Mouse (Mus musculus) megakaryocyte, embryonic 14.5 days (primary cell): ENCODE measurements around the gene Ntn5. TPM values are rescaled to one million over a fixed set of nuclear protein-coding genes. Genes with fewer than 3 reads are reported as not detected.
A peak's percentile ranks its signal among the peaks of the same experiment; 100 is the strongest.

Experiments
- H3K27me3 ChIP-seq: replicated peaks from 2 replicates; pipeline ENCODE3; 2012; ENCODE audit warnings: inconsistent platforms
- H3K36me3 ChIP-seq: replicated peaks from 2 replicates; pipeline ENCODE3; 2012; ENCODE audit warnings: low read length, inconsistent platforms, mixed read lengths
- H3K4me1 ChIP-seq: 2 replicates; pipeline ENCODE4 v1.6.1; 2012; ENCODE audit warnings: inconsistent platforms
- H3K4me3 ChIP-seq: replicated peaks from 2 replicates; pipeline ENCODE3; 2012; ENCODE audit warnings: moderate library complexity, mild to moderate bottlenecking, inconsistent platforms
- H3K9me3 ChIP-seq: 2 replicates; pipeline ENCODE4 v1.6.1; 2012; ENCODE audit warnings: inconsistent platforms
- FLI1 ChIP-seq: IDR thresholded peaks from 2 replicates; pipeline ENCODE4 v1.6.1; 2012; ENCODE audit warnings: low read length, inconsistent platforms, mixed read lengths
- GATA1 ChIP-seq: IDR thresholded peaks from 3 replicates; pipeline ENCODE4 v1.6.1; 2012; ENCODE audit warnings: mixed read lengths, low read length, inconsistent platforms, borderline replicate concordance
- polyA plus RNA-seq: library from polyadenylated mRNA; stranded (reverse); fragments of >175 nt; gene quantifications from 2 replicates; pipeline ENCODE4 v1.2.3, GENCODE M21; 2012; ENCODE audit warnings: low replicate concordance; ENCODE audit not compliant: insufficient read depth

The Ntn5 gene
- polyA plus RNA-seq, 1 experiment: not detected

GRCm38 (mm10) chr7:45712022-45712757 is 28.4 kb downstream of the Ntn5 start:
- no peaks in the 10 kb centered on the region for H3K27me3 ChIP-seq
- H3K36me3 ChIP-seq: peaks cover 68% of the 10 kb centered on the region
- H3K4me3 ChIP-seq: peak overlapping the region; percentile 99
- TF ChIP-seq FLI1: no peak
- TF ChIP-seq GATA1: no peak
- peaks cover 90% of the 10 kb centered on the region for H3K4me1 ChIP-seq
- H3K9me3 ChIP-seq: no peaks in the 10 kb centered on the region

DNA sequence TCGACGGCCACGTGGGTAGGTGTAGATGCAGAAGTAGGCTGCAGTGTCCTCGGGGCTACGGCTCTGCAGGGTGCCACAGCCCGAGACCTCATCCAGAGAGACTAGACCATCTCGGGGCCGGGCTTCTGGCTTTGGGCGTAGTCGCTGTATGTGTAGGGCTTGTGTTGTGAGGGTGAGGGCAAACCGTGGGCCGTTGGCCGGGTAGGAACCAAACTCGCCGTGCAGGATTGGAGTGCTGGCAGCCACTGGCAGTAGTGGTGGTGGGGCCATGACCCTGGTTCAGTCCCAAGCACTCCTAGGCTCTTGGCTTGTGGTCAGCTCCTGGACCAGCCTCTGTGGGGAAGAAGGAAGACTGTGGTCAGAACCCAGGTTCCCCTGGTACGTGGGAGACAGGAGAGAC is 29.6 kb downstream of the Ntn5 start:
- H3K4me3 ChIP-seq: peak overlapping the region; percentile 99
- peaks cover 65% of the 10 kb centered on the region for H3K36me3 ChIP-seq
- no peaks in the 10 kb centered on the region for H3K27me3 ChIP-seq
- peaks cover 77% of the 10 kb centered on the region for H3K4me1 ChIP-seq
- TF ChIP-seq FLI1 (no peak), GATA1 (no peak)
- no peaks in the 10 kb centered on the region for H3K9me3 ChIP-seq

DNA sequence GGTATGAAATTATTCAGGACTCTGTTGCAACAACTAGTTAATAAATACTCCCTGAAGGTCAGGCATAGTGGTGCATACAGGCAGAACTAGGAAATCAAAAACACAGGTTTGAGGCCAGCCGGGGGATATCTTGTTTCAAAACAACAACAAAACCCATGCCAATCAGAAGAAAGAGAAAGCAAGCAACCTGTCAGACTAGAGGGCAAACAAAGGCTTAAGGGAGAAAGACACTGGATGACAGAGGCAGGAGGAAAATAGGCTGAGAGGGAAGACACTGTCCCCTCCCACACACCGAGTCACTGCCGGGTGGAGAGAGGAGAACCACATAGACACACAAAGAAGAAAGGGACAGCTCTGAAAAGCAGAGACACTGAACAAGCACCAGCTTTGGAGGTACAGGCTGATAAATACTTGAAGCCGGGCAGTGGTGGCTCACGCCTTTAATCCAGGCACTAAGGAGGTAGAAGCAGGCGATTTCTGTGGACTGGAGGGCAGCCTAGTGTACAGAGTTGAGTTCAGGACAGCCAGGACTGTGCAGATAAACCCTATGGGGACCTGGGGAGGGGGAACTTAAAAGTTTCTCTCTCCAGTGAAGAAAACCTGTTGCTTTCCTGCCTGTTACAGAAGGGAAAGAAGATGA is 30.2 kb downstream of the Ntn5 start:
- peaks cover 63% of the 10 kb centered on the region for H3K36me3 ChIP-seq
- no peaks in the 10 kb centered on the region for H3K9me3 ChIP-seq
- no peaks in the 10 kb centered on the region for H3K27me3 ChIP-seq
- H3K4me1 ChIP-seq: peaks cover 74% of the 10 kb centered on the region
- peak overlapping the region; percentile 99 for H3K4me3 ChIP-seq
- TF ChIP-seq GATA1 (no peak), FLI1 (no peak)

DNA sequence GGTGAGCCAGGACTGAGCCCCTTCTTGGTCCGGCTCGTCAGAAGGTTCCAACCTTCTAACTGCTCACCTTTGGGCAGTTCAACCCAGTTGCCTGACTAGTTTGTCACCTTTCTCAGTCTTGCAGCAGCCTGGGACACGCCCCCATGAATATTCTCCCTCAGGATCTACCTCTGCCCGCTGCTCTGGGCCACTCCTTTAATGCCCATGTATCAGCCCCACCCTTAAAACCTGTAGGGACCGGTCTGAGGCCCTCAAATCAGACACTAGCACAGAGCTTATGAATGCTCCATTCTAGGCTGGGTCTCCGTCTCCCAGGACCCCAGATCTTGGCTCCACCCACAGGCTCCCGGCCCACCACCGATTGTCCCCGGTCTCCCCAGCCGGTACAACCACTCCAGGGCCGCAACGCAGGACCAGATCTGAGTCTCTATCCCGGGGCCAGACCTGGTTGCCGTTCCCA is 30.8 kb downstream of the Ntn5 start:
- Histone ChIP-seq H3K4me1 (peaks cover 74% of the 10 kb centered on the region), H3K36me3 (peaks cover 63% of the 10 kb centered on the region), H3K4me3 (peak overlapping the region; percentile 99), H3K9me3 (no peaks in the 10 kb centered on the region), H3K27me3 (no peaks in the 10 kb centered on the region)
- no peak for TF ChIP-seq GATA1
- no peak for TF ChIP-seq FLI1

DNA sequence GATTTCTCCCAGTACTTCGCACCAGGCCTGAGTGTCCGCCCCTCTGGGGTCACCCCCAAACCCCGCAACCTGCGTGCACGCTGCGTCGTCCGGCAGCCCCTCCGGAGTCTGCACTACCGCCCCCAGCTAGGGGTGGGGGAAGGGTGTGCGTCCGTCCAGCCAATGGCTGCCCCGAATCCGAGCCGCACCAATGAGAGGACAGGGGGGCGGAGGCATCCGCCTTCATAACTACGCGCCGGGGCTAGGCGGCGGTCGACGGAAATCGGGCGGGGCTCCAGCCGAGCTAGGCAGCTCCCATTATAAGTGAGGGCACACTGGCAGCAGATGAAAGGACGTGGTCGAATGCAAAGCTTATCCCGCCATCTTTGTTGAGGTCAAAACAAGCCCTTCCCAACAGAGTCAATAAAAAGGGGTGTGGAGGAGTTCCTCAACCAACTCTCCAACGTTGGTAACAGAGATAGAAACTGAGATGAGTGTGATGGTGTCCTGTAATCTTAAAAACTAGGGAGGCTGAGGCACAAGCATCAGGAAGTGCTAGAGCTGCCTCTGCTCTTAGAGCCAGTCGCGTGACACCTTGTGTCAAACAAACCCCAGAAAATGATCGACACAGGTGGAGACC is 31.4 kb downstream of the Ntn5 start, which contains the start of gene Rpl18:
Gene Rpl18, plus strand, starts transcription at position 368 of the 619 bp plus-strand sequence.
- Histone ChIP-seq H3K4me1 (peaks cover 74% of the 10 kb centered on the region), H3K36me3 (peaks cover 63% of the 10 kb centered on the region), H3K9me3 (no peaks in the 10 kb centered on the region), H3K27me3 (no peaks in the 10 kb centered on the region), H3K4me3 (peak within 1 kb of the TSS; percentile 99)
- TF ChIP-seq GATA1: no peak; the same call in 2 of the 3 replicates
- TF ChIP-seq FLI1: no peak

DNA sequence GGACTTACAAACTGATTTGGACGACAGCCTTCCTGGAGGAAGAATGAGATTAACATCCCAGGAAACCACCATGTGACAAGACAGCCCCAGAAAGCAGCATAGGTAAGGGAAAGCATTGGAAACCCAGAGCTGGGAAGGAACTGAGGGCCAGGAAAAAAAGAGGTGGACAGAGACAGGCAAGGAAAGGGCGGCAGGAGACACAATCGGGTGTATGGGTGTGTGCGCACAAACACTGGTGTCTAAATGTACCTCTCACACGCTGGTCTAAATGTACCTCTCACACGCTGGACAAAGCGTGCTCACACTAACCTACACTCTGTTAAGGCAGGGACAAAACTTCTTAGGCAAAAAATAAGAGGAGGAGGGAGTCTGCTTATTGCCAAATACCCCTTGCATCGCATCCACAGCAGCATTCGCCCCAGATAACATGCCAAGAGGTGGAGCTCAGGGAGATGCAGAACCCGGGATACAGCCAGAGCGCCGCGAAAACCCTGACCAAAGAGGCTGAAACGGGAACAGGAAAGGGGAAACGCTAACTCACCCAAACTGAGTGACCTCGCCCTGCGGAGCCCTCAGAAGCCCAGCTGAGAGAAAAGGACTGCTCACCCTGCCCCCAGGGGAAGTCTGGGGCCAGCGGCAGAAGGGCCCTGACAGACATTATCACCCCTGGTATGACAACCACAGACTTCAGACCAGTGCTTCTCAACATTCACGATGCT is 32.1 kb downstream of the Ntn5 start:
- H3K4me3 ChIP-seq: peak overlapping the region; percentile 99
- H3K9me3 ChIP-seq: no peaks in the 10 kb centered on the region
- TF ChIP-seq FLI1 (no peak), GATA1 (no peak)
- H3K36me3 ChIP-seq: peaks cover 63% of the 10 kb centered on the region
- no peaks in the 10 kb centered on the region for H3K27me3 ChIP-seq
- peaks cover 74% of the 10 kb centered on the region for H3K4me1 ChIP-seq

DNA sequence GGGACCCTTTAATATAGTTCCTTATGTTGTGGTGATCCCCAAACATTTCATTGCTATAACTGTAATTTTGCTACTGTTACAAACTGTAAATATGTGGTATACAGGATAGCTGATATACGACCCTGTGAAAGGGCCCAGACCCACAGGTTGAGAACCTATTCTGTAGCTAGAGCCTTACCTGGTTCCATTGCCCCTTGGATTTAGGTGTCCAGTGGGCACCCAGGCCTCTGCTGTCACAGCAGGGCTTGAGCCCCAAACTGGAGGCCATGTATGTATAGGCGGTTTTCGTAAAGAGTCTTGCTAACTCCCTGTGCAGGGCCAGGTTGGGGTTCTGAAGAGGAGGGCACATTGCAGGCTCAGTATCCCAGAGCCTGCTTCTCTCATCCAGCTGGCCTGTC is 32.6 kb downstream of the Ntn5 start:
- H3K36me3 ChIP-seq: peaks cover 63% of the 10 kb centered on the region
- TF ChIP-seq GATA1 (no peak), FLI1 (no peak)
- no peaks in the 10 kb centered on the region for H3K9me3 ChIP-seq
- H3K4me3 ChIP-seq: peak overlapping the region; percentile 99
- peaks cover 74% of the 10 kb centered on the region for H3K4me1 ChIP-seq
- no peaks in the 10 kb centered on the region for H3K27me3 ChIP-seq

- H3K4me1 ChIP-seq: peaks cover 71% of the 10 kb centered on the region
- TF ChIP-seq FLI1: no peak
- TF ChIP-seq GATA1: no peak
- H3K27me3 ChIP-seq: no peaks in the 10 kb centered on the region
- H3K4me3 ChIP-seq: peak overlapping the region; percentile 99
- no peaks in the 10 kb centered on the region for H3K9me3 ChIP-seq
- H3K36me3 ChIP-seq: peaks cover 63% of the 10 kb centered on the region
Measured at GRCm38 (mm10) chr7:45716952-45717917, 33.4 kb downstream of the Ntn5 start.
